Mouse (Mus musculus): Measurements from ENCODE around the gene 1700113H08Rik.

The 1700113H08Rik gene

GRCm38 (mm10) chr10:87057500-87058250 lies at the start of gene 1700113H08Rik:
Gene 1700113H08Rik (plus strand): TSS chr10:87058045.
- no peak for DNase-seq (ENCODE audit: low read depth)

GRCm38 (mm10) chr10:87008215-87008499 lies 49.7 kb upstream of the 1700113H08Rik start:
- DNase-seq (ENCODE audit: low read depth) = no peak

GRCm38 (mm10) chr10:87012087-87012486 lies 45.8 kb upstream of the 1700113H08Rik start:
- DNase-seq (ENCODE audit: low read depth) = no peak

- DNase-seq (ENCODE audit: low read depth) = no peak
Observed at GRCm38 (mm10) chr10:87014391-87014965, 43.4 kb upstream of the 1700113H08Rik start.

GRCm38 (mm10) chr10:87015403-87015802 lies 42.4 kb upstream of the 1700113H08Rik start:
- DNase-seq (ENCODE audit: low read depth) = no peak

GRCm38 (mm10) chr10:87016151-87016692 lies 41.6 kb upstream of the 1700113H08Rik start:
- no peak for DNase-seq (ENCODE audit: low read depth)

GRCm38 (mm10) chr10:87018876-87019275 lies 39.0 kb upstream of the 1700113H08Rik start:
- no peak for DNase-seq (ENCODE audit: low read depth)

GRCm38 (mm10) chr10:87020711-87021110 lies 37.1 kb upstream of the 1700113H08Rik start:
- DNase-seq (ENCODE audit: low read depth) = no peak

- DNase-seq (ENCODE audit: low read depth) = peak; percentile 73
Observed at GRCm38 (mm10) chr10:87024884-87025283, 33.0 kb upstream of the 1700113H08Rik start.

GRCm38 (mm10) chr10:87032768-87033167 lies 25.1 kb upstream of the 1700113H08Rik start:
- no peak for DNase-seq (ENCODE audit: low read depth)

- DNase-seq (ENCODE audit: low read depth) = no peak
Observed at GRCm38 (mm10) chr10:87035866-87036265, 22.0 kb upstream of the 1700113H08Rik start.

- no peak for DNase-seq (ENCODE audit: low read depth)
Observed at GRCm38 (mm10) chr10:87036271-87036703, 21.6 kb upstream of the 1700113H08Rik start.

- no peak for DNase-seq (ENCODE audit: low read depth)
Observed at GRCm38 (mm10) chr10:87037062-87037461, 20.8 kb upstream of the 1700113H08Rik start.

- no peak for DNase-seq (ENCODE audit: low read depth)
Observed at GRCm38 (mm10) chr10:87039340-87039739, 18.5 kb upstream of the 1700113H08Rik start.

GRCm38 (mm10) chr10:87039800-87040199 lies 18.0 kb upstream of the 1700113H08Rik start:
- no peak for DNase-seq (ENCODE audit: low read depth)

- DNase-seq (ENCODE audit: low read depth) = no peak
Observed at GRCm38 (mm10) chr10:87041265-87041664, 16.6 kb upstream of the 1700113H08Rik start.

GRCm38 (mm10) chr10:87045273-87045672 lies 12.6 kb upstream of the 1700113H08Rik start:
- DNase-seq (ENCODE audit: low read depth) = no peak

- no peak for DNase-seq (ENCODE audit: low read depth)
Observed at GRCm38 (mm10) chr10:87046469-87046868, 11.4 kb upstream of the 1700113H08Rik start.

GRCm38 (mm10) chr10:87046931-87047468 lies 10.8 kb upstream of the 1700113H08Rik start:
- DNase-seq (ENCODE audit: low read depth) = no peak

GRCm38 (mm10) chr10:87049179-87049578 lies 8.7 kb upstream of the 1700113H08Rik start:
- no peak for DNase-seq (ENCODE audit: low read depth)

- DNase-seq (ENCODE audit: low read depth) = no peak
Observed at GRCm38 (mm10) chr10:87051714-87052113, 6.1 kb upstream of the 1700113H08Rik start.

GRCm38 (mm10) chr10:87058251-87058925 lies 543 bp downstream of the 1700113H08Rik start:
- no peak for DNase-seq (ENCODE audit: low read depth)

GRCm38 (mm10) chr10:87058926-87059325 lies 1.1 kb downstream of the 1700113H08Rik start:
- no peak for DNase-seq (ENCODE audit: low read depth)
